Mouse (Mus musculus) kidney, postnatal 0 days (tissue): ENCODE data around the gene Cacna1b. TPM values are rescaled to one million over a fixed set of nuclear protein-coding genes. Genes with fewer than 3 reads are reported as not detected.

ENCODE experiments used
- ATAC-seq: fragments of 200-750 bp; cut with Nextera tagmentation; replicated peaks from 2 replicates; pipeline ENCODE4 v1.8.0; 2017; ENCODE audit warnings: low read depth, moderate number of reproducible peaks, moderate TSS enrichment, moderate library complexity; ENCODE audit not compliant: low FRiP score
- DNase-seq: peaks from one replicate; pipeline ENCODE4 v3.0.0-alpha.2; 2016; ENCODE audit warnings: low spot score
- H3K27ac ChIP-seq: fragments of 300-500 bp; sonication (generic); 2 replicates; pipeline ENCODE4 v1.5.1; 2014; ENCODE audit warnings: mild to moderate bottlenecking
- H3K27me3 ChIP-seq: fragments of 300-500 bp; sonication (generic); 2 replicates; pipeline ENCODE4 v1.6.1; 2014; ENCODE audit warnings: low read length, mixed read lengths; ENCODE audit not compliant: insufficient read depth
- H3K36me3 ChIP-seq: fragments of 300-500 bp; sonication (generic); 2 replicates; pipeline ENCODE4 v1.6.1; 2014; ENCODE audit warnings: low read length, mixed read lengths; ENCODE audit not compliant: insufficient read depth
- H3K4me1 ChIP-seq: fragments of 300-500 bp; sonication (generic); replicated peaks from 2 replicates; pipeline ENCODE4 v1.6.1; 2014; ENCODE audit warnings: antibody characterized with exemption, low read length, mixed read lengths; ENCODE audit not compliant: insufficient read depth
- H3K4me2 ChIP-seq: fragments of 300-500 bp; sonication (generic); 2 replicates; pipeline ENCODE4 v1.6.1; 2014; ENCODE audit warnings: mild to moderate bottlenecking, low read length, moderate library complexity, mixed read lengths
- H3K4me3 ChIP-seq: fragments of 300-500 bp; sonication (generic); replicated peaks from 2 replicates; pipeline ENCODE4 v1.5.1; 2014; ENCODE audit warnings: low read depth, low read length
- H3K9ac ChIP-seq: fragments of 300-500 bp; sonication (generic); 2 replicates; pipeline ENCODE4 v1.6.1; 2014; ENCODE audit warnings: low read depth, low read length
- H3K9me3 ChIP-seq: fragments of 300-500 bp; sonication (generic); replicated peaks from 2 replicates; pipeline ENCODE4 v1.6.1; 2016; ENCODE audit warnings: low read length, inconsistent platforms, mixed read lengths
- CTCF ChIP-seq: IDR thresholded peaks from 2 replicates; pipeline ENCODE4 v1.5.1; 2016; ENCODE audit warnings: antibody characterized with exemption, low read depth, mild to moderate bottlenecking, moderate library complexity
- WGBS: fragments of 180-500 bp; shearing (Covaris S2); extraction: QIAGEN DNeasy Blood & Tissue Kit; methylation state at CpG from one replicate; pipeline ENCODE4 v1.1.7; 2014; 5-methylcytosine and 5-hydroxymethylcytosine counted together
- polyA plus RNA-seq: library from polyadenylated mRNA; unstranded; fragments of >200 nt; fragmentation: Nextera tagmentation; extraction: Ambion mirVana; gene quantifications from 2 replicates; pipeline ENCODE4 v1.2.1, GENCODE M21; 2015

Gene Cacna1b
- polyA plus RNA-seq, 1 experiment from 2014 or later, result 0.16 TPM

DNA sequence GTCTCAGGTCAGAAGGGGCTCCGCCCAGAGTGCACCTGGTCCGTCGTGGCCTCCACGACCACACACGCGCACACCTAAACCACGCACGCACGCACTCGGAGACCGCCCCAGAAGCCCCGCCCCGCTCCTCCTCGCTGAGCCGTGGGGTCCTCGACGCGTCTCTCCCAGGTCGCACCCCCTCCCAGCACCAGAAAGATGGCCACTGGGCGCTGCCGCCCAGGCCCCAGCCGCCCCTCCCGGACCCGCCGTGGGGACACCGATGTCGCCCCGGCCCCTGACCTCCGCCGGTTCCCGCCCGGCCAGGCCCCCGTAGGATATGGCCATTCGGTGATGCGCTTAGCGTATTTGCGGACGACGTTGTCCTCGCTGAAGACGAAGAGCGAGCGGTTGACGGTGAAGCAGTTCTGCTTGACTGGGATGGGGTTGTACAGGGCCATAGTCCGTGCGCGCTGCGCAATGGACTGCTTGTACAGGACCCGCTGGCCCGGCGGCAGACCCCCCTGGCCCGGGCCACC is 449 bp downstream of the Cacna1b start:
- TF ChIP-seq CTCF, result no peak
- Histone ChIP-seq H3K4me1 (peaks cover 12% of the 10 kb centered on the region), H3K9ac (no peak overlapping the region), H3K27ac (no peak overlapping the region), H3K27me3 (peaks cover 21% of the 10 kb centered on the region), H3K9me3 (no peaks in the 10 kb centered on the region), H3K36me3 (no peaks in the 10 kb centered on the region), H3K4me2 (peak overlapping the region; percentile 96), H3K4me3 (peak overlapping the region; percentile 49)
- ATAC-seq (peak; percentile 53), DNase-seq (no peak)
- WGBS, result 1% methylated on average over 48 of the region's 52 CpGs

DNA sequence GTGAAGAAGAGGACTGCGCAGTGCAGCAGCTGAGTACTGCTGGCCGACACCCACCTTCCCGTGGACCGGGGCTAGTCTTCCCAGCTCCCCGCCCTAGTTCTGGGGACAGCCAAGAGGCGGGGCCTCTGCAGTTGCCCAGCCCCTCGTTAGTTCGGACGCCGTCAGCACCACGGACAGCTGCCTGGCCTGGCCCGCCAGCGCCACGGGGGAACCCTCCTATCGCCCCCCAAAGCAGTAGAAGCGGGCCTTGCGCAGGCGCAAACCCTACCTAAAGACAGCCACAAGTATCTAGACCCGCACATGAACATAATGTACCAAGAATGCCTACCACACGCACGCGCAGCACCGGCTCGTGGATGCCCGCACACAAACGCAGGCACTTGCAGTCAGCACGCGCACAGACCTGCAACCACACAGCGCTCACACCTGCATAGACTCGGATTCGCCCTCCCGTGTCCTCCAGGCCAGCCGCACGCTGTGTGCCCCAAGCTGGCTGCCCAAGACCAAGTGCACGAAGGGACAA is 968 bp downstream of the Cacna1b start:
- peak overlapping the region; percentile 49 for H3K4me3 ChIP-seq
- TF ChIP-seq CTCF, result no peak
- peaks cover 21% of the 10 kb centered on the region for H3K27me3 ChIP-seq
- no peak overlapping the region for H3K27ac ChIP-seq
- peak overlapping the region; percentile 96 for H3K4me2 ChIP-seq
- peaks cover 12% of the 10 kb centered on the region for H3K4me1 ChIP-seq
- DNase-seq (peak; percentile 86), ATAC-seq (peak; percentile 50)
- 1% methylated on average over 35 of the region's 35 CpGs for WGBS
- no peak overlapping the region for H3K9ac ChIP-seq
- no peaks in the 10 kb centered on the region for H3K9me3 ChIP-seq
- no peaks in the 10 kb centered on the region for H3K36me3 ChIP-seq

DNA sequence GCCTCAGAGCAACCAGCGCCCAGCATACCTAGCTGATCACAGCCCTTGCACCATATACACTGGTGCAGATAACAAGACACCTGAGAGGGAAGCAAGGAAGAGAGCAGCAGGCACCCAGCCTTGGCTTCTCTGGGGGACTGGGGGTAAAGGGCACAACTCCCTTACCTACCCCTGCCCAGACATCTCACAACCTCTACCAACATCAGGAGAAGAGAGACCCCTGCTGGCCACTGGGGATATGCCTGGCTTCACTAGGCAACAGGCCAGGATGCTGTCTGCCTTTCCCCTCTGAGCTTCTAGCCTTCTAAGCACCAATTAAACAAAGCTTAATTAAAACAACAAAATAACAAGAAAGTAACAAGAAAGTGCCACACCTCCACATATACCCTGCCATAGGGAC is 7.7 kb downstream of the Cacna1b start:
- Histone ChIP-seq H3K36me3 (no peaks in the 10 kb centered on the region), H3K4me1 (no peaks in the 10 kb centered on the region), H3K4me2 (no peak overlapping the region), H3K27me3 (no peaks in the 10 kb centered on the region), H3K4me3 (no peak overlapping the region), H3K9ac (no peak overlapping the region), H3K27ac (no peak overlapping the region), H3K9me3 (no peaks in the 10 kb centered on the region)
- TF ChIP-seq CTCF, result peak; percentile 79
- WGBS, result 100% methylated on average over 1 of the region's 1 CpGs
- DNase-seq (peak; percentile 68), ATAC-seq (no peak)

DNA sequence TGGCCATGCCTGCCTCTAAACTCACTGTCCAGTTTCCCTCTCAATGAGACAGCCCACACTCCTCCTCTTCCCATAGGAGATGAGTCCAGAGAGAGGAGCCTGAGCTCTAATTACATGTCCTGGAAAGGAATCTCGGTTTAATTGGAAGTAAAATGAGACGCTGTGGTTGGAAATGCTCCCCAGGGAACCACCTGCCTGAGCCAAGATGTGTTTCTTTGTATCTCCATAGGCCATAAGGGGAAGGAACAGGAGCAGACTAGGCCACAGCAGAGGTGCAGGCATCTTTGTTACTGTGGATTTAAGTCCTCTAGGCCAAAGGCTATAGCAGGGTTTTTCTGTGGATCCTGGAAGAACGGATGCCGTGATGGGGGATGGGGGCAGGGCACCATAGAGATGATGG is 10.4 kb downstream of the Cacna1b start:
- TF ChIP-seq CTCF, result no peak
- H3K4me1 ChIP-seq, result no peaks in the 10 kb centered on the region
- ATAC-seq, result no peak

DNA sequence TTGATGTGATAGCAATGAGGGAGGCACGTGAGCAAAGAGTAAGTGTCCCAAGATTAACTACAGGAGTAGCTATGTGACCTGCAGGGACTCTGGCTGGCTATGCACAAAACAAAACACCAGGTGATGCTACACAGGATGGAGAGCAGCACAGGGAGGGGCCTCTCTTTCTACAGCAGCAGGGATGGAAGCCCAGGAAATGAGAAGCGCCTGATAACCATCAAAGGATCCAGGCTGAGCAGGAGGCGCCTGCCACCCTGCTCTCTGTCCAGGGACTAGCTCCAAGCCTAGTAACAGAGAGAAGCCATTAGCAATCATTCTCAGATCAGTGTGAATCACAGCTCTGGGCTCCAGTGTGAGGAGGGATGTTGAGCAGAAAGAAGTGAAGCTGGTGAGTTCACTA is 12.9 kb downstream of the Cacna1b start:
- Histone ChIP-seq H3K4me1 (no peaks in the 10 kb centered on the region), H3K27ac (no peak overlapping the region), H3K4me2 (no peak overlapping the region), H3K9me3 (no peaks in the 10 kb centered on the region), H3K36me3 (no peaks in the 10 kb centered on the region), H3K9ac (no peak overlapping the region), H3K27me3 (no peaks in the 10 kb centered on the region), H3K4me3 (no peak overlapping the region)
- 33% methylated on average over 3 of the region's 3 CpGs for WGBS
- ATAC-seq, result no peak
- no peak for TF ChIP-seq CTCF
- DNase-seq, result no peak

More for the DNA sequence above, 10.4 kb downstream of the Cacna1b start:
- Histone ChIP-seq H3K36me3 (no peaks in the 10 kb centered on the region), H3K4me2 (no peak overlapping the region), H3K9me3 (no peaks in the 10 kb centered on the region), H3K27me3 (no peaks in the 10 kb centered on the region), H3K9ac (no peak overlapping the region), H3K4me3 (no peak overlapping the region), H3K27ac (no peak overlapping the region)
- 37% methylated on average over 4 of the region's 4 CpGs for WGBS
- DNase-seq, result peak; percentile 5

DNA sequence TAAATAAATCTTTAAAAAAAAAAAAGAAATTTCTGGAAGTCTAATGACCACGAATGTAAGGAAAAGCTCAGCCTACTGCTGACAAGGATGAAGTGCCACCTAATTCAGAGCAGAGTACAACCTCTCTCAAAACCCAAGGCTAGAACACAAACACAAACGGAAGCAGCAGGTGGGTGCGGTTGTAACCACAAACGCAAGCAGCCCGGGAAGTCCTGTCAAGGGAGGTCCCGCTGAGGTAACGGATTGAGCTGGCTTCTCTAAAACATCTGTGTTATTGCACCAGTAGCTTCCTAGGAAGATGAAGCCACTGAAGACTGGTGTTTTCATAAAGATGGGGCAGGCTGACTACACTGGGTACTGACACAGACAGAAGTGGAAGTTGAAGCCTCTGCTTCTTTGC is 15.1 kb downstream of the Cacna1b start:
- ATAC-seq, result no peak

DNA sequence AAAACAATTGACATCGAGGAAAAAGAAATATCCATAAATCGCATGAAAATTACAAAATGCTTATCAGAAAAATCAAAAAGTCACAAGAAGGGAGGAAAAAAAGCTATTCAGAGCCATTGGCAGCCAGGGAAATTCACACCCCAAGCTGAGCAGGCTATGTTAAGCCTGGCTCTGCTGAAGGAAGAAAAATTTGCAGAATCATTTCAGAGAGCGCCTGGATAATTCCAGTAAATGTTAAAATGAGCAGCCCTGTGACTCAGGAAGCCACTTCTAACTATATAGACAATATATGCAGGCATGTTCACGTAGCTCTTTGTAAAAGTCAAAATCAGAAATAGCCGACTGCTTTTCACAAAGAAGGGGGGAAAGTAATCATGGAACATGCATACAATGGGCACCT is 23.3 kb downstream of the Cacna1b start:
- no peak for TF ChIP-seq CTCF
- H3K9me3 ChIP-seq, result no peaks in the 10 kb centered on the region
- no peaks in the 10 kb centered on the region for H3K4me1 ChIP-seq
- WGBS, result 88% methylated on average over 5 of the region's 5 CpGs
- no peaks in the 10 kb centered on the region for H3K27me3 ChIP-seq
- ATAC-seq, result no peak
- DNase-seq, result no peak
- H3K4me2 ChIP-seq, result no peak overlapping the region
- H3K9ac ChIP-seq, result no peak overlapping the region
- no peak overlapping the region for H3K4me3 ChIP-seq
- H3K27ac ChIP-seq, result no peak overlapping the region
- H3K36me3 ChIP-seq, result no peaks in the 10 kb centered on the region

More for the DNA sequence above, 15.1 kb downstream of the Cacna1b start:
- no peak overlapping the region for H3K4me2 ChIP-seq
- H3K4me1 ChIP-seq, result no peaks in the 10 kb centered on the region
- H3K36me3 ChIP-seq, result no peaks in the 10 kb centered on the region
- 57% methylated on average over 7 of the region's 7 CpGs for WGBS
- H3K9ac ChIP-seq, result no peak overlapping the region
- H3K27ac ChIP-seq, result no peak overlapping the region
- no peaks in the 10 kb centered on the region for H3K9me3 ChIP-seq
- no peaks in the 10 kb centered on the region for H3K27me3 ChIP-seq
- TF ChIP-seq CTCF, result no peak
- no peak for DNase-seq
- H3K4me3 ChIP-seq, result no peak overlapping the region
